In genomic region chr3:69722187-69722867, GRCm38 (mm10) we compare ENCODE assay signal across 8 mouse cellular contexts. TPM values are rescaled to one million over a fixed set of nuclear protein-coding genes. Genes with fewer than 3 reads are reported as not detected.
DNase-seq lines count a peak whose midpoint lies in the region; ATAC-seq lines count a peak whose summit lies in the region.

No protein-coding gene starts in this region.

- intact Hi-C loops in left cerebral cortex, postnatal 36 days (cut with DNase I) = loop anchor here (5.0 kb wide), 2 partner anchors 125 to 405 kb away; partner anchors contain the start of genes B3galnt1 and Ppm1l

- peak; percentile 61 for ATAC-seq in megakaryocyte progenitor cell, adult 5-6 weeks (replicated peaks; ENCODE audit: poor library complexity)

- DNase-seq in ovary, postnatal 36 days (ENCODE audit: low spot score) = peak; percentile 29
- no peak for DNase-seq in ovary, adult 18-20 months (ENCODE audit: low spot score)
- peak; percentile 23 for DNase-seq in cerebellum, adult 8-10 months
- peak; percentile 33 to 34 for DNase-seq in frontal cortex, postnatal 10 days (ENCODE audit: low spot score in 2 of 2)
- DNase-seq in induced T-regulatory cell, adult 2 months (ENCODE audit: low read depth) = peak; percentile 71
- peak; percentile 29 to 36 for DNase-seq in left cerebral cortex, postnatal 36 days (ENCODE audit: low spot score in 2 of 2)
- DNase-seq in spleen, adult 12 weeks (ENCODE audit: low spot score) = peak; percentile 32

RNA-seq across cellular contexts. Expression of gene Nmd3, which starts 0.5 kb away (rescaled TPM):
- 10 to 100 TPM; 48.4 to 52.7 TPM for total RNA-seq in left cerebral cortex, postnatal 36 days (2021)
- total RNA-seq in megakaryocyte progenitor cell, adult 5-6 weeks (2015) = 135 and 156 TPM in 2 replicates
- total RNA-seq in megakaryocyte progenitor cell, adult 5-6 weeks (2017) = 56.3 and 96.1 TPM in 2 replicates
